ENCODE assay signal across 34 mouse cellular contexts in genomic region chr10:62808316-62808715, GRCm38 (mm10). TPM values are rescaled to one million over a fixed set of nuclear protein-coding genes. Genes with fewer than 3 reads are reported as not detected.
DNase-seq lines count a peak whose midpoint lies in the region; ATAC-seq and TF ChIP-seq lines count a peak whose summit lies in the region.
"Had no signal": no experiment of that assay in that cellular context is flagged by ENCODE, and none has a peak within 500 bp of the region (broad histone marks: within the 10 kb centered on the region; RNA-seq: fewer than 3 reads in every experiment).

No protein-coding gene starts in this region.

- no peak overlapping the region for H3K27ac ChIP-seq in midbrain, embryonic 11.5 days (ENCODE audit: low read depth, low read length)
- no peak overlapping the region for H3K27ac ChIP-seq in midbrain, postnatal 0 days (ENCODE audit: low read depth, low read length)
- H3K27ac ChIP-seq: embryonic facial prominence, embryonic 10.5 days; embryonic facial prominence, embryonic 13.5 days; forebrain, embryonic 10.5 days; forebrain, embryonic 13.5 days; heart, embryonic 15.5 days; hindbrain, embryonic 14.5 days; hindbrain, postnatal 0 days had no signal

- H3K4me3 ChIP-seq in midbrain, embryonic 11.5 days (ENCODE audit: low read depth, low read length), result no peak overlapping the region
- no peak overlapping the region for H3K4me3 ChIP-seq in midbrain, postnatal 0 days (ENCODE audit: low read depth, low read length)
- no peak overlapping the region for H3K4me3 ChIP-seq in myocyte
- H3K4me3 ChIP-seq: embryonic facial prominence, embryonic 10.5 days; embryonic facial prominence, embryonic 13.5 days; erythroblast, embryonic 14.5 days; forebrain, embryonic 10.5 days; forebrain, embryonic 13.5 days; heart, embryonic 12.5 days; heart, embryonic 15.5 days had no signal

- peak; percentile 34 for DNase-seq in heart, adult 11 months
- no peak for DNase-seq in heart, postnatal 25 days (ENCODE audit: low spot score)
- peak; percentile 76 for DNase-seq in midbrain, embryonic 11.5 days (ENCODE audit: low spot score, missing footprints)
- no peak for DNase-seq in midbrain, postnatal 0 days (ENCODE audit: low spot score)
- DNase-seq in kidney, postnatal 14 days, result no peak
- no peak for DNase-seq in thymus, postnatal 10 days (ENCODE audit: low spot score in 2 of 2)
- DNase-seq: adrenal gland, adult 2 months; adrenal gland, postnatal 14 days; cerebellum, adult 11 months; cerebellum, adult 8-10 months; cerebellum, postnatal 14 days; embryo, embryonic 11 days; gastrocnemius, postnatal 10 days; gastrocnemius, postnatal 36 days; heart, adult 18-20 months; heart, postnatal 10 days; heart, postnatal 4 days had no signal

- no peak overlapping the region for H3K9ac ChIP-seq in midbrain, embryonic 11.5 days (ENCODE audit: low read length)
- H3K9ac ChIP-seq in midbrain, postnatal 0 days (replicated peaks; ENCODE audit: low read length, poor library complexity, severe bottlenecking), result no peak overlapping the region
- H3K9ac ChIP-seq: embryonic facial prominence, embryonic 13.5 days; forebrain, embryonic 13.5 days; heart, embryonic 12.5 days; heart, embryonic 15.5 days; hindbrain, embryonic 14.5 days had no signal

- WGBS in midbrain, embryonic 11.5 days, result 97% methylated on average over 7 of the region's 7 CpGs
- WGBS in midbrain, postnatal 0 days, result 92% methylated on average over 7 of the region's 7 CpGs

- no peak for TF ChIP-seq POLR2A in myocyte (IDR thresholded peaks at IDR 0.05; ENCODE audit: insufficient read length, low read depth)

- H3K9me3 ChIP-seq in midbrain, embryonic 11.5 days (ENCODE audit: control insufficient read depth, low read length), result no peaks in the 10 kb centered on the region
- H3K9me3 ChIP-seq in midbrain, postnatal 0 days (ENCODE audit: low read length), result no peaks in the 10 kb centered on the region
- H3K9me3 ChIP-seq: embryonic facial prominence, embryonic 10.5 days; embryonic facial prominence, embryonic 13.5 days; forebrain, embryonic 10.5 days; forebrain, embryonic 13.5 days; G1E; heart, embryonic 12.5 days; heart, embryonic 15.5 days had no signal

- H3K4me2 ChIP-seq in midbrain, embryonic 11.5 days, result no peak overlapping the region
- H3K4me2 ChIP-seq in midbrain, postnatal 0 days (ENCODE audit: low read depth, low read length, poor library complexity, severe bottlenecking), result no peak overlapping the region
- no peak overlapping the region for H3K4me2 ChIP-seq in myocyte (ENCODE audit: low read depth)
- H3K4me2 ChIP-seq: embryonic facial prominence, embryonic 13.5 days; forebrain, embryonic 13.5 days; heart, embryonic 12.5 days; heart, embryonic 15.5 days; hindbrain, embryonic 14.5 days had no signal

- intact Hi-C loops in heart, postnatal 25 days (cut with DNase I), result no loop called here

- H3K27me3 ChIP-seq in midbrain, embryonic 11.5 days (ENCODE audit: control insufficient read depth, insufficient read depth, low read length), result no peaks in the 10 kb centered on the region
- no peaks in the 10 kb centered on the region for H3K27me3 ChIP-seq in midbrain, postnatal 0 days (ENCODE audit: insufficient read depth, low read length)
- no peaks in the 10 kb centered on the region for H3K27me3 ChIP-seq in myocyte (ENCODE audit: control insufficient read depth, insufficient read depth, insufficient read length)
- H3K27me3 ChIP-seq: CH12.LX; embryonic facial prominence, embryonic 13.5 days; forebrain, embryonic 13.5 days; heart, embryonic 12.5 days; heart, embryonic 15.5 days; Patski had no signal

- ATAC-seq in midbrain, embryonic 11.5 days (ENCODE audit: low FRiP score), result no peak
- no peak for ATAC-seq in midbrain, postnatal 0 days (ENCODE audit: low FRiP score)
- ATAC-seq in common myeloid progenitor, adult 5-6 weeks (replicated peaks; ENCODE audit: low read depth, poor library complexity, severe bottlenecking), result 0 out of 2 replicates have a peak, but pooled peaks have one; percentile 25
- ATAC-seq: forebrain, embryonic 13.5 days; forebrain, embryonic 16.5 days; hindbrain, postnatal 0 days; inflammation-experienced regulatory T-cells, adult 6 months; intestine, embryonic 16.5 days; Patski had no signal

- H3K4me1 ChIP-seq in midbrain, embryonic 11.5 days (ENCODE audit: control insufficient read depth, insufficient read depth, low read length), result no peaks in the 10 kb centered on the region
- H3K4me1 ChIP-seq in midbrain, postnatal 0 days (ENCODE audit: insufficient read depth, low read length), result no peaks in the 10 kb centered on the region
- H3K4me1 ChIP-seq: embryonic facial prominence, embryonic 10.5 days; embryonic facial prominence, embryonic 13.5 days; forebrain, embryonic 10.5 days; forebrain, embryonic 13.5 days; heart, embryonic 12.5 days; heart, embryonic 15.5 days had no signal

- no peak for TF ChIP-seq CTCF in midbrain, postnatal 0 days (IDR thresholded peaks at IDR 0.05)

- H3ac ChIP-seq in myocyte (ENCODE audit: control insufficient read depth, insufficient read length), result no peak overlapping the region

- H3K79me2 ChIP-seq in myocyte (ENCODE audit: control insufficient read depth, insufficient read depth), result no peaks in the 10 kb centered on the region

- H3K36me3 ChIP-seq in midbrain, embryonic 11.5 days (ENCODE audit: control insufficient read depth, insufficient read depth, low read length), result peaks cover 3% of the 10 kb centered on the region; the same call in 1 of the 2 replicates
- peaks cover 22% of the 10 kb centered on the region for H3K36me3 ChIP-seq in midbrain, postnatal 0 days (ENCODE audit: insufficient read depth, low read length)
- H3K36me3 ChIP-seq in myocyte (ENCODE audit: control insufficient read depth, insufficient read depth), result no peaks in the 10 kb centered on the region
- H3K36me3 ChIP-seq: G1E had no signal

TF ChIP-seq in myocyte, 11 proteins besides CTCF, POLR2A, EP300 and RAD21:
- TF ChIP-seq USF1 (IDR thresholded peaks at IDR 0.05; ENCODE audit: low read depth) (peak; percentile 29), REST (IDR thresholded peaks at IDR 0.05; ENCODE audit: insufficient read depth, insufficient read length) (no peak), E2F4 (IDR thresholded peaks at IDR 0.05; ENCODE audit: insufficient read depth) (no peak), MAX (IDR thresholded peaks at IDR 0.05; ENCODE audit: low read depth) (peak; percentile 12)

RNA-seq across cellular contexts. Expression of gene Ccar1, which starts 16.2 kb away (rescaled TPM):
- total RNA-seq in heart, postnatal 25 days (2021), result 10 to 100 TPM; 48.4 to 56.3 TPM
- 159 and 168 TPM in 2 replicates for polyA plus RNA-seq in midbrain, embryonic 11.5 days (2014; fragmentation: Nextera tagmentation; extraction: Ambion mirVana)
- 49.9 and 70.8 TPM in 2 replicates for total RNA-seq in midbrain, postnatal 0 days (2014; rRNA removed)
- polyA plus RNA-seq in midbrain, postnatal 0 days (2015; fragmentation: Nextera tagmentation; extraction: Ambion mirVana), result 69.6 and 78.5 TPM in 2 replicates
- total RNA-seq in common myeloid progenitor, adult 5-6 weeks (2017), result 135 and 141 TPM in 2 replicates
- polyA plus RNA-seq in myocyte (2012; fragmentation: generic; extraction: Trizol), result 27.8 TPM

Comparison
In these comparisons a context has a peak if more than half of its experiments do, and no peak if none do; other contexts are left out.
1. DNase-seq: peak in heart, adult 11 months (single experiment) and midbrain, embryonic 11.5 days (single experiment); none in heart, postnatal 25 days (single experiment), midbrain, postnatal 0 days (single experiment), kidney, postnatal 14 days (single experiment) and thymus, postnatal 10 days (0 of 2).